Mouse (Mus musculus) erythroblast, embryonic 14.5 days (primary cell): ENCODE measurements around the gene Atf7.

Experiments
- GATA1 ChIP-seq: IDR thresholded peaks from 2 replicates; pipeline ENCODE4 v1.6.1; 2012; ENCODE audit warnings: low read length, inconsistent platforms, mixed read lengths
- TAL1 ChIP-seq: IDR thresholded peaks from 3 replicates; pipeline ENCODE4 v1.6.1; 2012; ENCODE audit warnings: low read length, inconsistent platforms, mixed read lengths

- TF ChIP-seq GATA1 (no peak), TAL1 (no peak)
These were observed 79.0 kb downstream of the Atf7 start for GRCm38 (mm10) chr15:102546246-102546645.
